Mouse (Mus musculus): ENCODE results near the gene Mlst8.

The Mlst8 gene

GRCm38 (mm10) chr17:24488662-24489264 is 9.9 kb upstream of the Mlst8 start:
- in situ Hi-C loops (cut with MboI), result no loop called here

GRCm38 (mm10) chr17:24488186-24488661 is 9.3 kb upstream of the Mlst8 start, which contains the start of gene Caskin1:
Caskin1 (plus strand) TSS chr17:24488601.
- in situ Hi-C loops (cut with MboI), result no loop called here

GRCm38 (mm10) chr17:24485090-24485860 is 6.4 kb upstream of the Mlst8 start:
- in situ Hi-C loops (cut with MboI), result no loop called here

GRCm38 (mm10) chr17:24483495-24483894 is 4.6 kb upstream of the Mlst8 start:
- in situ Hi-C loops (cut with MboI), result no loop called here

- in situ Hi-C loops (cut with MboI), result no loop called here
These were observed 2.3 kb upstream of the Mlst8 start for GRCm38 (mm10) chr17:24481027-24481815.

- in situ Hi-C loops (cut with MboI), result no loop called here
These were observed 1.4 kb upstream of the Mlst8 start for GRCm38 (mm10) chr17:24480201-24480826.

- in situ Hi-C loops (cut with MboI), result no loop called here
These were observed 553 bp upstream of the Mlst8 start for GRCm38 (mm10) chr17:24479431-24479830.

GRCm38 (mm10) chr17:24477985-24478600 is 785 bp downstream of the Mlst8 start:
- in situ Hi-C loops (cut with MboI), result no loop called here

- in situ Hi-C loops (cut with MboI), result no loop called here
These were observed 1.6 kb downstream of the Mlst8 start for GRCm38 (mm10) chr17:24477053-24477984.

- in situ Hi-C loops (cut with MboI), result no loop called here
These were observed 2.7 kb downstream of the Mlst8 start for GRCm38 (mm10) chr17:24476022-24476776.

- in situ Hi-C loops (cut with MboI), result no loop called here
These were observed 3.3 kb downstream of the Mlst8 start for GRCm38 (mm10) chr17:24475586-24475985.

- in situ Hi-C loops (cut with MboI), result no loop called here
These were observed 4.3 kb downstream of the Mlst8 start for GRCm38 (mm10) chr17:24474557-24474956.

- in situ Hi-C loops (cut with MboI), result no loop called here
These were observed 5.1 kb downstream of the Mlst8 start, which contains the start of gene Bricd5 for GRCm38 (mm10) chr17:24473612-24474275. Bricd5 (plus strand) TSS chr17:24473884.

GRCm38 (mm10) chr17:24472512-24472911 is 6.4 kb downstream of the Mlst8 start:
- in situ Hi-C loops (cut with MboI), result no loop called here

GRCm38 (mm10) chr17:24470701-24471527 is 8.0 kb downstream of the Mlst8 start:
- in situ Hi-C loops (cut with MboI), result no loop called here

GRCm38 (mm10) chr17:24469910-24470602 is 8.8 kb downstream of the Mlst8 start, which contains the start of the genes E4f1 and Pgp:
E4f1 (minus strand) TSS chr17:24470313.
Pgp (plus strand) TSS chr17:24470392.
- in situ Hi-C loops (cut with MboI), result no loop called here

- in situ Hi-C loops (cut with MboI), result no loop called here
These were observed 9.5 kb downstream of the Mlst8 start for GRCm38 (mm10) chr17:24469336-24469909.

All from mature B cell (primary cell).